Mouse (Mus musculus) ES-Bruce4 (cell line): ENCODE data around the gene Ndp.

Experiments
- CTCF ChIP-seq: IDR thresholded peaks from one replicate; pipeline ENCODE4 v1.8.1; 2011; ENCODE audit warnings: low read depth, low read length
- EP300 ChIP-seq: IDR thresholded peaks from 2 replicates; pipeline ENCODE4 v1.6.1; 2011; ENCODE audit warnings: low read depth, low read length; ENCODE audit not compliant: insufficient read depth
- POLR2A ChIP-seq: IDR thresholded peaks from one replicate; pipeline ENCODE4 v1.8.1; 2011; ENCODE audit warnings: low read length; ENCODE audit not compliant: insufficient read depth

- TF ChIP-seq CTCF (peak; percentile 26), POLR2A (no peak), EP300 (no peak)
These were observed 17.0 kb downstream of the Ndp start for GRCm38 (mm10) chrX:16894377-16895175.
